Mouse (Mus musculus): ENCODE data around the gene Prkar1b. TPM values are rescaled to one million over a fixed set of nuclear protein-coding genes. Genes with fewer than 3 reads are reported as not detected.

The Prkar1b gene
- polyA plus RNA-seq, 1 experiment, result 1.7 TPM

- Histone ChIP-seq H3K27me3 (ENCODE audit: control insufficient read depth, insufficient read depth, insufficient read length) (no peaks in the 10 kb centered on the region), H3ac (ENCODE audit: control insufficient read depth, insufficient read length, low read depth) (no peak overlapping the region), H3K79me2 (ENCODE audit: control insufficient read depth, insufficient read depth) (no peaks in the 10 kb centered on the region), H3K36me3 (ENCODE audit: control insufficient read depth, insufficient read depth) (no peaks in the 10 kb centered on the region), H3K79me3 (ENCODE audit: low read depth) (no peaks in the 10 kb centered on the region), H3K4me3 (ENCODE audit: insufficient read depth, poor library complexity, severe bottlenecking) (no peak overlapping the region)
- TF ChIP-seq MAX (IDR thresholded peaks at IDR 0.05), result no peak
- no peak for TF ChIP-seq CEBPB (IDR thresholded peaks at IDR 0.05; ENCODE audit: low read depth)
- no peak for TF ChIP-seq CTCF (IDR thresholded peaks at IDR 0.05; ENCODE audit: control insufficient read depth, insufficient read depth, insufficient read length)
- no peak for TF ChIP-seq USF1 (IDR thresholded peaks at IDR 0.05; ENCODE audit: low read depth)
- no peak for TF ChIP-seq MYOD1 (IDR thresholded peaks at IDR 0.05; ENCODE audit: control insufficient read depth, insufficient read length, low read depth)
- no peak for TF ChIP-seq MYOG (IDR thresholded peaks at IDR 0.05; ENCODE audit: control insufficient read depth, extremely low read depth, insufficient read length)
- TF ChIP-seq FOSL1 (IDR thresholded peaks at IDR 0.05; ENCODE audit: insufficient read depth, low read length, poor library complexity, severe bottlenecking), result no peak
Observed at GRCm38 (mm10) chr5:139066861-139067614, 82.8 kb downstream of the Prkar1b start.

- Histone ChIP-seq H3K4me3 (ENCODE audit: insufficient read depth, poor library complexity, severe bottlenecking) (no peak overlapping the region), H3K27me3 (ENCODE audit: control insufficient read depth, insufficient read depth, insufficient read length) (no peaks in the 10 kb centered on the region), H3K79me2 (ENCODE audit: control insufficient read depth, insufficient read depth) (no peaks in the 10 kb centered on the region), H3K79me3 (ENCODE audit: low read depth) (no peaks in the 10 kb centered on the region), H3ac (ENCODE audit: control insufficient read depth, insufficient read length, low read depth) (no peak overlapping the region), H3K36me3 (ENCODE audit: control insufficient read depth, insufficient read depth) (no peaks in the 10 kb centered on the region)
- TF ChIP-seq MYOD1 (IDR thresholded peaks at IDR 0.05; ENCODE audit: control insufficient read depth, insufficient read length, low read depth), result no peak
- TF ChIP-seq USF1 (IDR thresholded peaks at IDR 0.05; ENCODE audit: low read depth), result no peak
- TF ChIP-seq CTCF (IDR thresholded peaks at IDR 0.05; ENCODE audit: control insufficient read depth, insufficient read depth, insufficient read length), result no peak
- TF ChIP-seq MAX (IDR thresholded peaks at IDR 0.05), result no peak
- TF ChIP-seq MYOG (IDR thresholded peaks at IDR 0.05; ENCODE audit: control insufficient read depth, extremely low read depth, insufficient read length), result no peak
- TF ChIP-seq FOSL1 (IDR thresholded peaks at IDR 0.05; ENCODE audit: insufficient read depth, low read length, poor library complexity, severe bottlenecking), result no peak
- TF ChIP-seq CEBPB (IDR thresholded peaks at IDR 0.05; ENCODE audit: low read depth), result no peak
Observed at GRCm38 (mm10) chr5:139064611-139065010, 85.2 kb downstream of the Prkar1b start.

- H3K36me3 ChIP-seq (ENCODE audit: control insufficient read depth, insufficient read depth), result no peaks in the 10 kb centered on the region
- H3ac ChIP-seq (ENCODE audit: control insufficient read depth, insufficient read length, low read depth), result no peak overlapping the region
- no peaks in the 10 kb centered on the region for H3K79me3 ChIP-seq (ENCODE audit: low read depth)
- no peak for TF ChIP-seq CEBPB (IDR thresholded peaks at IDR 0.05; ENCODE audit: low read depth)
- TF ChIP-seq MYOD1 (IDR thresholded peaks at IDR 0.05; ENCODE audit: control insufficient read depth, insufficient read length, low read depth), result no peak
- TF ChIP-seq MYOG (IDR thresholded peaks at IDR 0.05; ENCODE audit: control insufficient read depth, extremely low read depth, insufficient read length), result no peak
- TF ChIP-seq USF1 (IDR thresholded peaks at IDR 0.05; ENCODE audit: low read depth), result no peak
- no peak for TF ChIP-seq MAX (IDR thresholded peaks at IDR 0.05)
- TF ChIP-seq FOSL1 (IDR thresholded peaks at IDR 0.05; ENCODE audit: insufficient read depth, low read length, poor library complexity, severe bottlenecking), result no peak
- no peak for TF ChIP-seq CTCF (IDR thresholded peaks at IDR 0.05; ENCODE audit: control insufficient read depth, insufficient read depth, insufficient read length)
- H3K79me2 ChIP-seq (ENCODE audit: control insufficient read depth, insufficient read depth), result no peaks in the 10 kb centered on the region
- no peaks in the 10 kb centered on the region for H3K27me3 ChIP-seq (ENCODE audit: control insufficient read depth, insufficient read depth, insufficient read length)
- H3K4me3 ChIP-seq (ENCODE audit: insufficient read depth, poor library complexity, severe bottlenecking), result no peak overlapping the region
Observed at GRCm38 (mm10) chr5:139061680-139062079, 88.1 kb downstream of the Prkar1b start.

GRCm38 (mm10) chr5:139060460-139061051 lies 89.2 kb downstream of the Prkar1b start:
- no peaks in the 10 kb centered on the region for H3K79me2 ChIP-seq (ENCODE audit: control insufficient read depth, insufficient read depth)
- H3K4me3 ChIP-seq (ENCODE audit: insufficient read depth, poor library complexity, severe bottlenecking), result no peak overlapping the region
- H3ac ChIP-seq (ENCODE audit: control insufficient read depth, insufficient read length, low read depth), result no peak overlapping the region
- TF ChIP-seq MYOD1 (IDR thresholded peaks at IDR 0.05; ENCODE audit: control insufficient read depth, insufficient read length, low read depth) (peak; percentile 69), CEBPB (IDR thresholded peaks at IDR 0.05; ENCODE audit: low read depth) (no peak)
- no peaks in the 10 kb centered on the region for H3K79me3 ChIP-seq (ENCODE audit: low read depth)
- H3K27me3 ChIP-seq (ENCODE audit: control insufficient read depth, insufficient read depth, insufficient read length), result no peaks in the 10 kb centered on the region
- no peaks in the 10 kb centered on the region for H3K36me3 ChIP-seq (ENCODE audit: control insufficient read depth, insufficient read depth)

- Histone ChIP-seq H3K27me3 (ENCODE audit: control insufficient read depth, insufficient read depth, insufficient read length) (no peaks in the 10 kb centered on the region), H3ac (ENCODE audit: control insufficient read depth, insufficient read length, low read depth) (no peak overlapping the region), H3K36me3 (ENCODE audit: control insufficient read depth, insufficient read depth) (no peaks in the 10 kb centered on the region), H3K4me3 (ENCODE audit: insufficient read depth, poor library complexity, severe bottlenecking) (no peak overlapping the region), H3K79me3 (ENCODE audit: low read depth) (no peaks in the 10 kb centered on the region), H3K79me2 (ENCODE audit: control insufficient read depth, insufficient read depth) (no peaks in the 10 kb centered on the region)
- no peak for TF ChIP-seq USF1 (IDR thresholded peaks at IDR 0.05; ENCODE audit: low read depth)
- no peak for TF ChIP-seq MYOG (IDR thresholded peaks at IDR 0.05; ENCODE audit: control insufficient read depth, extremely low read depth, insufficient read length)
- TF ChIP-seq CTCF (IDR thresholded peaks at IDR 0.05; ENCODE audit: control insufficient read depth, insufficient read depth, insufficient read length), result no peak
- TF ChIP-seq MAX (IDR thresholded peaks at IDR 0.05), result no peak
- TF ChIP-seq FOSL1 (IDR thresholded peaks at IDR 0.05; ENCODE audit: insufficient read depth, low read length, poor library complexity, severe bottlenecking), result no peak
- no peak for TF ChIP-seq CEBPB (IDR thresholded peaks at IDR 0.05; ENCODE audit: low read depth)
- TF ChIP-seq MYOD1 (IDR thresholded peaks at IDR 0.05; ENCODE audit: control insufficient read depth, insufficient read length, low read depth), result no peak
Observed at GRCm38 (mm10) chr5:139053176-139053575, 96.6 kb downstream of the Prkar1b start.

All from C2C12 (cell line).